Mouse (Mus musculus): Measurements from ENCODE around the gene Clstn3.
"Not testable (repeated sequence)": the region's sequence is repeated elsewhere in the genome, so short reads cannot be mapped to it uniquely, and the experiment has no call there.

Gene Clstn3

DNA sequence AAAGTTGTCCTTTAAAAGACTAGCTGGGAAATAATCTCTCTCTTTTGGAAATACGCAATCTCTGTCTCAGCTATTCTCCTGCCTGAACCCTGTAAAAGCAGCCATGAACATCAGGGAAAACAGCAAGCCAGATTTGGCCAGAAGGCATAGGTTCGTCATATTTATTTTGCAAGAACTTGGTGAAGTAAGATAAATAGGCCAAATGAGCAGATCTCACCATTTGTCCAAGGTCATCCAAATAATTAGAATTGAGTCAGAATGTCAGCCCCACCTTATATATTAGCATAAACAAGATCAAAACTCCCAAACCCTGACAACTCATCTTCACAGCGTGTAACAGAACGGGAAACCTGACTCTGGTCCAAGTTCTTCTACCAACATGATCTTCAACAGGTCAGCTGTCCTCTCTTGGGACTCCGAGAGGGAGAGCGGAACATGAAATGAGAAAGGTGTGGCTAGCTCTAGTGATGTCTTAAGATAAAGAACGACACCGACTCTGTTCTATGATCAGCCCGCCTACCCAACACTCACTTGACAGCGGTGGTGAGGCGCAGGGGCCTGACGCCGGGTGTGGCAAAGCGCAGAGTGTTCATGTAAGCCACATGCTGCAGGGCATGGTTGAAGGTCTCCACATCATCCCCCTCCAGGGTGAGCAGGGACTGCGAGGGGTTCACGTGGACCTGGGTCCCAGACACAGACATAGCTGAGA lies 15.5 kb downstream of the Clstn3 start:
- DNase-seq (ENCODE audit: low spot score in 2 of 2): no peak

DNA sequence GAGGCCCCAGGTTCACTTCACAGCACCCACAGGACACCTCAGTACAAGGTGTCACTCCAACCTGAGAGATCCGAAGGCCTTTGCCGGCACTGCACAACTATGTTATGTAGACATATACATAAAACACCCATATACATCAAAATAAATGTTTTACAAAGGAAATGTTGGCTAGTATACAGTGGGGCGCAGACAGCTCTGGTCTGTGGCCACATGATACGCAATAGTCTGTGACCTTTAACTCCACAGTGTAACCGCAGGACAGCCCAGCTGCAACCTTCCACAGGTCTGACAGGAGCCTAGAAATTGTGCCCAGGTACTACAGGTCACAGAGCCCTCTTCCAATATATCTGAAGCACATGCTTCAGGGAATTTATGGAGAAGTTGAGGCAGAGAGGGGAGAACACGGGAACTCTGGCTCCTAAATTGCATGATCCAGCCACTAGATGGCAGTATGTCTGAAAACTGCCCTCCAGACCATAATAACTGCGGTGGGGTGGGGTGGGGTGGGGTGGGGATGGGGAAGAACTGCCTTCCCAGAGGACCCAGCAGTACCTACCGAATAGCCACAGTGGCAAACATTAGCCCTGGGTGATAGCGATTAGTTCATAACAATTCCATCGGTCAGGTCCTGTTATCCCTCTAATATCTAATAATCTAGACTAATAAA lies 16.3 kb downstream of the Clstn3 start:
- no peak for DNase-seq (ENCODE audit: low spot score in 2 of 2)

GRCm38 (mm10) chr6:124447356-124447755 lies 17.2 kb downstream of the Clstn3 start:
- DNase-seq (ENCODE audit: low spot score in 2 of 2): no peak

GRCm38 (mm10) chr6:124446459-124446858 lies 18.1 kb downstream of the Clstn3 start:
- DNase-seq (ENCODE audit: low spot score in 2 of 2): no peak

GRCm38 (mm10) chr6:124446024-124446423 lies 18.6 kb downstream of the Clstn3 start:
- DNase-seq (ENCODE audit: low spot score in 2 of 2): no peak

GRCm38 (mm10) chr6:124443338-124443737 lies 21.3 kb downstream of the Clstn3 start:
- DNase-seq (ENCODE audit: low spot score in 2 of 2): no peak

- no peak for DNase-seq (ENCODE audit: low spot score in 2 of 2)
Measured at GRCm38 (mm10) chr6:124436245-124436644, 28.3 kb downstream of the Clstn3 start.

DNA sequence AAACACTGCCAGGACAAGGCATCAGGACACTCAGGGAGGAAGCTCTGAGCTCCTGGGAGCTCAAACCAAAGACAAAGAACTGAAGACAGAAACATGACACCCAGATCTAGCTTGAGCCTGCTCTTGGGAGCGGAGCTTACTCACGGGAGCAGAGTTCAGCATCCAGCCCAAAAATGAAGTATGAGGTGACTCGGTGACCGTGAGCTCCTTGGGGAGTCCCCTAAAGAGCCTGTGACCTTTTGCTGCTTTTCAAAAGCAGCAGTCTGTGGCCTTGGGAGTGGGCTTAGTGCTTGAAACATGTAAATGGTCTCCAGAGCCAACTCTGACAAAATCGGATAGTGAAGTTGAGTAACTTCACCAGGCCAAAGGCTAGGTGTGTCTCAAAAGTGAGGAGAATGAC lies 29.4 kb downstream of the Clstn3 start:
- no peak for DNase-seq (ENCODE audit: low spot score in 2 of 2)

DNA sequence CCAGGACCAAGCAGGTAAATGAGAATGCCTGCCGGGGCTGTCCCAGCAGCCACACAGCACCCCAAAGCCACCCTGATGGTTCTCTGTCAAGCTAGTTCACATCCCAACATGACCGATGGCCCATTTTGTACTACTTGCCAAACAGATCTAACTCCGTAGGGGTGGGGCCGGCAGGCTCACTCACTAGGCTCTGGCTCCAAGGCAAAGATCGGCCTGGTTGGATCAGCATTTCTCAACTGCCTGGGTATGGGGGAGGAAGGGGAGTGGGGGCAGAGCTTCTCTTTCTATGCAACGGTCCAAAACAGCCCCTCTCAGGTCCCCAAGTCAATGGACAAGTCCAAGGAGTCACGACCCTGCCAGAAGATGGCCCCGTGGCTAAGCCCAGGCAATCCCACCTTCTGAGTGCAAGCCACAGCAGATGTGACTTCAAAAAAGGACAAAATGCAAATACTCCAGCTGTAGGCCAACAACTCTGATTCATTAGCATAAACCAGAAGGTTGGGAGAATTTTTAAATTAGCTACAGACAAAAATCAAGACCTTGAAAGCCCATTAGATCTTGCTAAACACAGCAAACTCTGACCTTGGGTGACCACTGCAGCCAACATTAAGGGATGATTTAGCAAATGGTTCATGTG lies 30.8 kb downstream of the Clstn3 start:
- DNase-seq (ENCODE audit: low spot score in 2 of 2): no peak

DNA sequence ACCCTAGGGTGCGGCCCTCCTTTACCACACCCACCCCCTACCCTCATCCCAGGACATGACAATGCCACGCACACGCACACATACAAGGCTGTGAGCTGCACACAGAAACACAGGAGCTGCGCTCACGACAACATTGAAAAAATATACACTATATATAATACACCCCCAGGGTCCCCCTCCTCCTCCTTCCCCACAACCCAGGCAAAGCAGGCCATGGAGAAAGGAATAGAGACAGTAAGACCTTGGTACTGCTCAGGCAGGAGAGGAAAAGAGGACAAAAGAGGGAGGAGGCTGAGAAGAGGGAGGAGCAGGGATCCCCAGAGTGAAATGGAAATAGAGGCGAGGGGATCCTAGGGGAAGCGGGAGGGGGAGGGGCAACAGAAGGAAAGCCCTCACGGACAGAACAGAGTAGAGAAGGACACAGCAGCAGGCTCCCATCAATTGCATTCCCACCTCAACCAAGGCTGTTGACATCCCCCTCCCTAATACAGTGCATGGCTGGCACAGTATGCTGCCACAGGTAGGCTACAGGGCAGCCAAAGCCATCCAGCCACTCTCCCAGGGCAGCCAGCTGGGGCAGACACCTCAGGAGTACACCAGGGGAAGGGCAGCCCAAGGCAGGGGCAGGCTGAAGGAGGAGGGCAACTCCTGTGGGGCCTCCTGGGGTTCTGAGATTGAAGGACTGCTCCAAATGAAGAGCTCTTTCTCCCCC lies 33.7 kb downstream of the Clstn3 start:
- no peak for DNase-seq (ENCODE audit: low spot score in 2 of 2)

GRCm38 (mm10) chr6:124430379-124430778 lies 34.2 kb downstream of the Clstn3 start:
- DNase-seq (ENCODE audit: low spot score in 2 of 2): no peak

DNA sequence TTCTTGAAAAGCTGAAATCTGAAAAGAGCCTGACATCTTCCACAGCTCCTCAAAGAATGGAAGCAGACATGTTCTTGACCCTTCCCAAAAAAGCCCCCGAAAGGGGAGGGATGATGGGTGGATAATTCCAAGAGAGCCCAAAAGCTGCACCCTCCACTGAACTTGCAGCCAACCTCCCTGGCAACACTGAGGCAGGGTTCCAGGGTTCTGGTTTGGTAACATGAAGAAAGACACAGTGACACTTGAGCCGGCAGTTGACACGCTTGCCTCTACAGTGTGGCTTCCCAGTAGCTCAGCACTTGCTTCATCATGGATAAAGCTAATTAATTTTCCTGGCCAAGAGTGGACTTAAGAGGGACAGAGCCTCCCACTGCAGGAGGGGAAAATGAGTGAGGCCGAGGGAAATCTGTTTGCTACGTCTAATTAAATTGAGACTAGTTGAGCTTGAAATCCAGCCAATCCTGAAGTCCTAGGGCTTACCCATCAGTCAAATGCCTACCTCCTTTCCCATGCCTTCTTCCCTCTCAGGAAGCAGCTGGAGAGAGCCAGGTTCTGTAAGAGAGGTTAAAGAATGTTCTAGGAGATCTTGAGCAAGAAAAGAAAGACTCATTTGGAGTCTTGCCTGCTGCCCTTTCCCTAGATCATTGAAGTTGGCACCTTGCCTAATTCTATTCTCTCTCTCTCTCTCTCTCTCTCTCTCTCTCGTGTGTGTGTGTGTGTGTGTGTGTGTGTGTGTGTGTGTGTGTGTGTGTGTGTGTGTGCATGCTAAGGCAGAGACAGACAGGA lies 36.6 kb downstream of the Clstn3 start:
- no peak for DNase-seq (ENCODE audit: low spot score in 2 of 2)

GRCm38 (mm10) chr6:124427289-124427688 lies 37.3 kb downstream of the Clstn3 start:
- peak in 1 of 2 experiments; percentile 51 for DNase-seq (ENCODE audit: low spot score in 2 of 2)

GRCm38 (mm10) chr6:124426604-124427003 lies 38.0 kb downstream of the Clstn3 start:
- no peak for DNase-seq (ENCODE audit: low spot score in 2 of 2)

DNA sequence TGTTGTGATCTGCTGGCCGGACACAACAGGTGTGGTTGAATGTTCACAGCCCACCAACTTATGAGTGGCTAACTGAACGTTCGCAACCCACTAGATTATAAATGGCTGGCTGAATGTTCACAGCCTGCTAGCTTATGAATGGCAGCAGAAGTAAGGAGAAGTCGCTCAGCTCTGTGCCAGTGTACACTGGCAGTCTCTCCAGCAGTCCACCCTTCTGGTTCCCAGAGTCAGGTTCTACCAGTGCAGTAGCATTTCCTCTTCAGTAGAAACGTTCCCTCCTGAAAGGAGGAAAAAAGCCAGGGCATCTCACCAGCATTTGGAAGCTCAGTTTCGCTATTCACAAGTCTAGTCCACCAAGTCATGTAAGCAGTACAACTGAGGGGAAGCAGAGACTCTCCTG lies 39.1 kb downstream of the Clstn3 start:
- no peak for DNase-seq (ENCODE audit: low spot score in 2 of 2)

DNA sequence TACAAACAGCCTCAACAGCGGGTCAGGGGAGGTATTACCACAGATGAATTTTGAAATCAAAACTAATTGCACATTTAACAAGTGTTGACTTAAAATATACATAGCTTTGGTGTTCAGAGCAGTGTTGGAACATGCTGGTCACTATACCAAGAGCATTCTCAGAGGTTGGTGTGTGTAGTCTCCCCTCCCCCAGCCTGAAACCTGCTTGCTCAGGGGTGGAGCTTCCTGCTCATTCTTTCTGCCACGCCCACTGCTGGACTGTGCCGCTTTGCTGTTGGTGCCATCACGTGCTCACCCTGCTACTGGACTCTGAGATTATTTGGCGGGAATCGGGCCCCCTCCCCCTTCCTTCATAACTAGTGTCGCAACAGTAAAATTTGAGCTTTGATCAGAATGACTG lies 39.6 kb downstream of the Clstn3 start:
- not testable (repeated sequence) for DNase-seq (ENCODE audit: low spot score in 2 of 2)

- DNase-seq (ENCODE audit: low spot score in 2 of 2): no peak
Measured at GRCm38 (mm10) chr6:124424068-124424498, 40.5 kb downstream of the Clstn3 start.

- no peak for DNase-seq (ENCODE audit: low spot score in 2 of 2)
Measured at GRCm38 (mm10) chr6:124418686-124419085, 45.9 kb downstream of the Clstn3 start.

GRCm38 (mm10) chr6:124415347-124416088 lies 49.1 kb downstream of the Clstn3 start:
- DNase-seq (ENCODE audit: low spot score in 2 of 2): peak; percentile 90 to 91

DNA sequence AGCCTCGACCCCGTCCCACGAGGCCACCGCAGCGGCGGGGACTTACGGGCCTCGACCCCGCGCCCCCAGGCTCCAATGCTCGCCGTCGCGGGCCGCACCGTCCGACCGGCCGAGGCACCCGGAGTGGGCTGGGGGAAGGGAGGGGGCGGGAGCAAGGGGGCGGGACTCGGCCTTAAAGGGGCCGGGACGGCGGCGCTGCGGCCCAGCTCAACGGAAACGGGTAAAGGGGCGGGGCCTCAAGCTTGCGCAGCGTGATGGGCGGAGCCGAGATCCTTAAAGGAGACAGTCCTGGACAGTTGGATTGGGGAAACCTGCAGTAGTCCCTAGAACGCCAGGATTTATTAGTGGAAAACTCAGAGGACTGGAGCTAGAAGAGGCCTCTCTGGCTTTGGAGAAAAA lies 49.7 kb downstream of the Clstn3 start, which contains the start of gene Pex5:
Gene Pex5, minus strand, starts transcription at position 141 of the 399 bp plus-strand sequence.
- peak; percentile 94 to 95 for DNase-seq (ENCODE audit: low spot score in 2 of 2)
